Mouse (Mus musculus) limb, embryonic 11.5 days (tissue): ENCODE measurements around the gene 1190007I07Rik. TPM values are rescaled to one million over a fixed set of nuclear protein-coding genes. Genes with fewer than 3 reads are reported as not detected.

Experiments
- ATAC-seq: fragments of 200-750 bp; cut with Nextera tagmentation; 2 replicates; pipeline ENCODE4 v1.8.0; 2017; ENCODE audit warnings: low read depth; ENCODE audit not compliant: insufficient number of reproducible peaks, low FRiP score, low TSS enrichment
- DNase-seq: peaks from one replicate; pipeline ENCODE4 v3.0.0-alpha.2; 2015; ENCODE audit warnings: low spot score
- H3K27ac ChIP-seq: fragments of 300-500 bp; sonication (generic); replicated peaks from 2 replicates; pipeline ENCODE4 v1.5.1; 2014; ENCODE audit warnings: low read depth, mild to moderate bottlenecking, low read length
- H3K27me3 ChIP-seq: fragments of 300-500 bp; sonication (generic); 2 replicates; pipeline ENCODE4 v1.6.1; 2014; ENCODE audit warnings: mild to moderate bottlenecking, low read length, mixed read lengths; ENCODE audit not compliant: control insufficient read depth, insufficient read depth
- H3K36me3 ChIP-seq: fragments of 300-500 bp; sonication (generic); 2 replicates; pipeline ENCODE4 v1.6.1; 2014; ENCODE audit warnings: mild to moderate bottlenecking, low read length, moderate library complexity, mixed read lengths; ENCODE audit not compliant: control insufficient read depth, insufficient read depth
- H3K4me1 ChIP-seq: fragments of 300-500 bp; sonication (generic); 2 replicates; pipeline ENCODE4 v1.6.1; 2014; ENCODE audit warnings: low read length, mixed read lengths; ENCODE audit not compliant: control insufficient read depth, insufficient read depth
- H3K4me2 ChIP-seq: fragments of 300-500 bp; sonication (generic); 2 replicates; pipeline ENCODE4 v1.6.1; 2014; ENCODE audit warnings: low read depth, mild to moderate bottlenecking, moderate library complexity; ENCODE audit not compliant: severe bottlenecking
- H3K4me3 ChIP-seq: fragments of 300-500 bp; sonication (generic); 2 replicates; pipeline ENCODE4 v1.5.1; 2014; ENCODE audit warnings: low read depth, low read length
- H3K9ac ChIP-seq: fragments of 300-500 bp; sonication (generic); 2 replicates; pipeline ENCODE4 v1.6.1; 2014; ENCODE audit warnings: mild to moderate bottlenecking, low read length
- H3K9me3 ChIP-seq: fragments of 300-500 bp; sonication (generic); 2 replicates; pipeline ENCODE4 v1.6.1; 2016; ENCODE audit warnings: low read length; ENCODE audit not compliant: control insufficient read depth
- WGBS: fragments of 180-500 bp; shearing (Covaris S2); extraction: QIAGEN DNeasy Blood & Tissue Kit; methylation state at CpG from one replicate; pipeline ENCODE4 v1.1.7; 2014; 5-methylcytosine and 5-hydroxymethylcytosine counted together
- polyA plus RNA-seq: library from polyadenylated mRNA; unstranded; fragments of >200 nt; fragmentation: Nextera tagmentation; extraction: Ambion mirVana; gene quantifications from 2 replicates; pipeline ENCODE4 v1.2.1, GENCODE M21; 2014

The 1190007I07Rik gene
- polyA plus RNA-seq, 1 experiment from 2014 or later = 49.0 TPM

DNA sequence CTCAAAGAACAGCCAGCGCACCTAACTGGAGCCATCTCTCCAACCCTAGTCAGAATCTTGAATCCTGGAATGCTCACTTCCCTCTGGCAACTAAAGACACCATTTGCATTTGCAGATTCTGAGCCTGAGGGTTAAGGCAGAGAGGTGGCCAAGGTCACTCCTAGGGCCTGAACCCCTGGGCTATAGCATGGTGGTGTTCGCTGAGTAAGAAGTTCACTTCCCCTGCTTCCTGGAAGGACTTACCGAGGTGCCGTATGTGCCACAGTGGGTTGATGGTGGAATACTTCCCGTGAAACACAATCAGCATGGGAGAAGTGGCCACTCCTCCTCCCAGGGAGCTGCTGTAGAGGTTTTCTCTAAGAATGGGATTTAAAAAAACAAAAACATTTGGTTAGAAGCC is 29.6 kb upstream of the 1190007I07Rik start:
- no peaks in the 10 kb centered on the region for H3K9me3 ChIP-seq
- H3K27ac ChIP-seq = no peak overlapping the region
- no peak for ATAC-seq
- no peaks in the 10 kb centered on the region; the same call in 1 of the 2 replicates for H3K36me3 ChIP-seq
- no peak overlapping the region for H3K4me2 ChIP-seq
- DNase-seq = no peak
- H3K9ac ChIP-seq = no peak overlapping the region
- no peak overlapping the region for H3K4me3 ChIP-seq
- H3K4me1 ChIP-seq = no peaks in the 10 kb centered on the region
- 65% methylated on average over 5 of the region's 5 CpGs for WGBS
- H3K27me3 ChIP-seq = no peaks in the 10 kb centered on the region

DNA sequence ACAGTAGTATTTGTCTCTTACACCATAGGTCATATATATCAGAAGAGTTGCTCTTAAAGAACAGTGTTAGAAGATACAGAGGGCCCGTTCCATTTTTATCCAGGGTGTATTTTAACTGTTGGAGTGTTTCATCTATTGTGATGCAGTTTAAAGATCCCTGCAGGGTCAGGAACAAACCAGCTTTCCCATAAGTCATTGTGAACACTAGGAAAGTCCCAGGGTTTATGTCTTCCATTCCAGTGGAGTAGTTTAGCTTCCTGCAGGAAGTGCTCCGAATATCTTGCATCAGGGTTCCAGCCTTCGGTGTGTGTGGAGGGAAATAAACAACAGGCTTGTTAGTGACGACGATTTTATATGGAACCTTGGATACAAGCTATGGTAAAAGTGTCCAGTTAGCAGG is 28.2 kb upstream of the 1190007I07Rik start:
- H3K4me1 ChIP-seq = no peaks in the 10 kb centered on the region
- H3K27me3 ChIP-seq = no peaks in the 10 kb centered on the region
- H3K4me3 ChIP-seq = no peak overlapping the region
- no peak overlapping the region for H3K4me2 ChIP-seq
- no peak overlapping the region for H3K27ac ChIP-seq
- peaks cover 5% of the 10 kb centered on the region; the same call in 1 of the 2 replicates for H3K36me3 ChIP-seq
- H3K9ac ChIP-seq = no peak overlapping the region
- 88% methylated on average over 5 of the region's 5 CpGs for WGBS
- H3K9me3 ChIP-seq = no peaks in the 10 kb centered on the region
- DNase-seq (no peak), ATAC-seq (no peak)

GRCm38 (mm10) chr10:82647205-82647811 is 24.3 kb upstream of the 1190007I07Rik start:
- no peak overlapping the region for H3K27ac ChIP-seq

GRCm38 (mm10) chr10:82646083-82646482 is 23.1 kb upstream of the 1190007I07Rik start:
- H3K4me2 ChIP-seq = no peak overlapping the region
- no peaks in the 10 kb centered on the region for H3K4me1 ChIP-seq
- no peaks in the 10 kb centered on the region for H3K27me3 ChIP-seq
- no peak overlapping the region for H3K9ac ChIP-seq
- ATAC-seq (no peak), DNase-seq (no peak)
- H3K4me3 ChIP-seq = no peak overlapping the region
- H3K9me3 ChIP-seq = no peaks in the 10 kb centered on the region
- H3K27ac ChIP-seq = no peak overlapping the region
- WGBS = 92% methylated on average over 8 of the region's 8 CpGs
- H3K36me3 ChIP-seq = peaks cover 17% of the 10 kb centered on the region; the same call in 1 of the 2 replicates

More at GRCm38 (mm10) chr10:82647205-82647811, 24.3 kb upstream of the 1190007I07Rik start:
- DNase-seq (no peak), ATAC-seq (no peak)
- 91% methylated on average over 17 of the region's 17 CpGs for WGBS
- H3K9me3 ChIP-seq = no peaks in the 10 kb centered on the region
- no peak overlapping the region for H3K9ac ChIP-seq
- H3K27me3 ChIP-seq = no peaks in the 10 kb centered on the region
- H3K36me3 ChIP-seq = peaks cover 17% of the 10 kb centered on the region; the same call in 1 of the 2 replicates
- no peaks in the 10 kb centered on the region for H3K4me1 ChIP-seq
- no peak overlapping the region for H3K4me3 ChIP-seq
- H3K4me2 ChIP-seq = no peak overlapping the region

- no peak overlapping the region for H3K4me2 ChIP-seq
- H3K27me3 ChIP-seq = no peaks in the 10 kb centered on the region
- H3K9me3 ChIP-seq = no peaks in the 10 kb centered on the region
- no peak overlapping the region for H3K27ac ChIP-seq
- H3K9ac ChIP-seq = no peak overlapping the region
- no peaks in the 10 kb centered on the region for H3K4me1 ChIP-seq
- no peak for ATAC-seq
- no peak overlapping the region for H3K4me3 ChIP-seq
- WGBS = 96% methylated on average over 9 of the region's 9 CpGs
- H3K36me3 ChIP-seq = peaks cover 36% of the 10 kb centered on the region
- no peak for DNase-seq
These were observed 18.5 kb upstream of the 1190007I07Rik start for GRCm38 (mm10) chr10:82641481-82641880.

DNA sequence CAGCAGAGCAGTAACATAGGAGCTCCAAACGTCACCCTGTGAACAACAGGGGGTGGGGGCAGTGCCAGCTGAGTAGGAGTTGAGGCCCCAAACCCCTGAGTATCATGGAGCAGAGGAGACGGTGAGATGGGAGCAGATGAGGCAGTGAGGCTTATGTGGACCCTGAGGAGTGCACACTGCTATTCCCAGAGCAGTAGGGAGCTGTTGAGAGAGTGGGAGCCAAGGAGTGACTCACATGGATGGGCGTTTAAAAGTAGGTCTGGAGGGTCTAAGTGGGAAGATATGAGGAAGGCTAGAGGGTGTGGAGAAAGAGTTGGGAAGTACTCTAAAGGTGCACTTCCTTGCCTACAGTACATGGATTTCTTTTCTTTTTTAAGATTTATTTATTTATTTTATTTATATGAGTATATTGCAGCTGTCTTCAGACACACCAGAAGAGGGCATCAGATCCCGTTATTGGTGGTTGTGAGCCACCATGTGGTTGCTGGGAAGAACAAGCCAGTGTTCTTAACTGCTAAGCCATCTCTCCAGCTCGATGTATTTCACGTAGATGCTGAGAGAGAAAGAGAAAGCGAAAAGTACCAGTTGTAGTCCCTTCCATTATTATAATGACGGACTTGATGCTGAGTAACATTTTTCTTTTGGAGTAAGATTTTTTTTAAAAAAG is 16.1 kb upstream of the 1190007I07Rik start:
- Histone ChIP-seq H3K27me3 (no peaks in the 10 kb centered on the region), H3K9me3 (no peaks in the 10 kb centered on the region), H3K4me1 (no peaks in the 10 kb centered on the region), H3K4me3 (no peak overlapping the region), H3K4me2 (no peak overlapping the region), H3K9ac (no peak overlapping the region), H3K36me3 (peaks cover 32% of the 10 kb centered on the region), H3K27ac (no peak overlapping the region)
- no peak for DNase-seq
- WGBS = 89% methylated on average over 8 of the region's 8 CpGs
- no peak for ATAC-seq

DNA sequence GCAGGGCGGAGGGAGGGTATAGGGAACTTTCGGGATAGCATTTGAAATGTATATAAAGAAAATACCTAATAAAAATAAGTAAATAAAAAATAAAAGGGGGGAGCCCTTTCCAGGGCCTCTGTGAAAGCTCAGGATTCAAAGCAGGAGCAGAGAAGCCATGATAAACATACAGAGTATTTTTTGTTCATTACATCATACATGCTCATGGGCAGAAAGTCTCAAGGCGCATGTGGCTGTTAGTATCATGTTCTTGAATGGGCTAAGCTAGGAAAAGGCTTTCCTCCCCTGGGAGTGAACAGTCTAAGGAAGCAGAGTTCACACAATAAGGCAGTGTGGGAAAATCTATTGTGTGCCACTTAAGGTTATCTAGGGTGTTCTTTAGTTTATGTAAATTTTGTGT is 13.3 kb upstream of the 1190007I07Rik start:
- H3K4me2 ChIP-seq = no peak overlapping the region

GRCm38 (mm10) chr10:82634348-82634747 is 11.3 kb upstream of the 1190007I07Rik start:
- Histone ChIP-seq H3K27me3 (no peaks in the 10 kb centered on the region), H3K27ac (no peak overlapping the region), H3K4me3 (no peak overlapping the region), H3K9me3 (no peaks in the 10 kb centered on the region; the same call in 1 of the 2 replicates), H3K4me2 (no peak overlapping the region), H3K9ac (no peak overlapping the region), H3K36me3 (peaks cover 26% of the 10 kb centered on the region), H3K4me1 (peaks cover 8% of the 10 kb centered on the region)
- no peak for DNase-seq
- no peak for ATAC-seq
- WGBS = 98% methylated on average over 7 of the region's 7 CpGs

More for the DNA sequence above, 13.3 kb upstream of the 1190007I07Rik start:
- no peak overlapping the region for H3K4me3 ChIP-seq
- no peak overlapping the region for H3K9ac ChIP-seq
- no peaks in the 10 kb centered on the region for H3K27me3 ChIP-seq
- DNase-seq = no peak
- H3K4me1 ChIP-seq = peaks cover 2% of the 10 kb centered on the region; the same call in 1 of the 2 replicates
- no peaks in the 10 kb centered on the region; the same call in 1 of the 2 replicates for H3K9me3 ChIP-seq
- WGBS = 94% methylated on average over 3 of the region's 3 CpGs
- no peak for ATAC-seq
- H3K27ac ChIP-seq = no peak overlapping the region
- peaks cover 37% of the 10 kb centered on the region for H3K36me3 ChIP-seq
